Mouse (Mus musculus): Measurements from ENCODE around the gene Rims4. TPM values are rescaled to one million over a fixed set of nuclear protein-coding genes. Genes with fewer than 3 reads are reported as not detected.

Rims4 gene
- polyA plus RNA-seq, 1 experiment from 2014 or later, result 0.26 TPM

DNA sequence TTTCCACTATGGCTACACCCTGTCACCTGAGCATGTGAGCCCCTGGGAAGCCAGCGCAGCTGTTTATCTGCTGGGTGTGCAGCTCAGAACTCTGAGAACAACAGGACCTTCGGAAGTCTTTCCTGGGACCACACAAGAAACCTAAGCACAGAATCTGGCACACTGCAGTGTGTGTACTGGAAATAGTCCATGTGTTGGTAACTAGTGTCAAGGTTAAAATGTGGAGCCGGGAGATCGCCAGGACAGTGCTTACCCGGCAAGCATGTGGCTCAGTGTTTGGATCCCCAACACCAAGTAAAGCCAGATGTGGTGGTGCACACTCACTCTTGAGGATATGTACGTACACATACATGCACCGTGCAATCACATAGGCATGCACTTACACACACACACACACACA, 17.4 kb downstream of the Rims4 start:
- H3K27ac ChIP-seq (ENCODE audit: low read length), result no peak overlapping the region
- H3K4me3 ChIP-seq (ENCODE audit: low read depth, low read length), result no peak overlapping the region
- no peaks in the 10 kb centered on the region for H3K27me3 ChIP-seq (ENCODE audit: control insufficient read depth, insufficient read depth, low read depth, low read length)
- 74% methylated on average over 7 of the region's 7 CpGs for WGBS (ENCODE audit: insufficient replicate concordance)
- H3K4me2 ChIP-seq (ENCODE audit: low read depth, low read length), result no peak overlapping the region
- no peak for ATAC-seq (ENCODE audit: low read depth)
- H3K9ac ChIP-seq (ENCODE audit: low read depth, low read length), result no peak overlapping the region
- H3K36me3 ChIP-seq (ENCODE audit: control insufficient read depth, insufficient read depth), result no peaks in the 10 kb centered on the region
- no peaks in the 10 kb centered on the region for H3K4me1 ChIP-seq (ENCODE audit: control insufficient read depth, low read depth, low read length)
- H3K9me3 ChIP-seq (replicated peaks; ENCODE audit: control insufficient read depth, low read length), result no peaks in the 10 kb centered on the region

DNA sequence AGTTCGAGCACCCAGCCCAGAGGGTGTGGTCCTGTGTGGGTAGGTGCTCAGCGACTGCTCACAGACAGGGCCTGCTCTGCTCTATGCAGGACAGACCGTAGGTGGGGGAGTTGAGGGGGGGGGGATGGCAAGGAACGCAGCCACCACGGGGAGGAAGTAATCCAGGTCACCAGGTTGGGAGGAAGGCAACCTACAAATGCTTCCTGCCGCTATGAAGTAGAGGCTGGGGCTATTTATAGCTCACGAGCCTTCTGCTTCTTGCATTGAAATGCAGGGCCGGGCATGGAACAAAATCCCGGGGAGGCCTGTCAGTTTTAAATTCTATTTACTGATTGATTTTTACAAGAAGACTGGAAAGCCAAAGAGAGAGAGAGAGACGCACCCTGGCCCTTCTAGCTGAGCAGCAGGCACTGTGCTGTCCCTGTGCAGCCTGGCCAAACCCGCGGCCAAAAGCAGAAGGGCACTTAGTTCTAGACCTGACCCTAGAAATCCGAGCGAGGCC, 18.5 kb downstream of the Rims4 start:
- Histone ChIP-seq H3K9ac (ENCODE audit: low read depth, low read length) (no peak overlapping the region), H3K4me1 (ENCODE audit: control insufficient read depth, low read depth, low read length) (no peaks in the 10 kb centered on the region), H3K4me3 (ENCODE audit: low read depth, low read length) (no peak overlapping the region), H3K4me2 (ENCODE audit: low read depth, low read length) (no peak overlapping the region), H3K9me3 (replicated peaks; ENCODE audit: control insufficient read depth, low read length) (no peaks in the 10 kb centered on the region), H3K36me3 (ENCODE audit: control insufficient read depth, insufficient read depth) (no peaks in the 10 kb centered on the region), H3K27ac (ENCODE audit: low read length) (no peak overlapping the region), H3K27me3 (ENCODE audit: control insufficient read depth, insufficient read depth, low read depth, low read length) (no peaks in the 10 kb centered on the region)
- WGBS (ENCODE audit: insufficient replicate concordance), result 28% methylated on average over 14 of the region's 14 CpGs
- no peak for ATAC-seq (ENCODE audit: low read depth)

DNA sequence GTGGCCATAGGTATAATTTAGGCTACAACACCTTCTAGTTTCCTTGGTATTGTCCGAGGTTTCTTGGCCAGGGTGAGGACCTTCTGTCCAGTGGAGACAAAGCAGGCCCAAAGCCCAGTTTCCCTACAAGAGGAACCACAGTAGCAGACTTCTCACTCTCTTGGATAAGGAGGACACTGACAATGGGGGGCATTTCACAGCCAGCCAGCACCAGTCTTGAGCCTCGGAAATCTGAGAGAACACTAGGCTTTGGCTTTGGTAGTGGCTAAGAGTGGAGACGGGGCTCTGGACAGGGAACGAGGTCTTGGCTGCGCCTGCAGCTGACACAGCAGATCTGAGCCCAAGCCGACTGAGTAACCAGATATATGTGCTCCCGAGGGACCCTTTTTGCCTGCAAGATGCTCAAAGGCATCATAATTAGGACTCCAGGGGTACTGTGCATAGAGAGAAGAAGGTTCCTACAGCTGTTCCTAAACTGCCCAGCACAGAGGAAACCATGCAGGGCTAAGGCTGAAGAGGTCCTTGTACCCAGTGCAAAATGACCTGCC, 20.4 kb downstream of the Rims4 start:
- H3K4me3 ChIP-seq (ENCODE audit: low read depth, low read length), result no peak overlapping the region
- no peaks in the 10 kb centered on the region for H3K27me3 ChIP-seq (ENCODE audit: control insufficient read depth, insufficient read depth, low read depth, low read length)
- no peak overlapping the region for H3K27ac ChIP-seq (ENCODE audit: low read length)
- no peaks in the 10 kb centered on the region for H3K36me3 ChIP-seq (ENCODE audit: control insufficient read depth, insufficient read depth)
- no peaks in the 10 kb centered on the region for H3K4me1 ChIP-seq (ENCODE audit: control insufficient read depth, low read depth, low read length)
- H3K9ac ChIP-seq (ENCODE audit: low read depth, low read length), result no peak overlapping the region
- H3K4me2 ChIP-seq (ENCODE audit: low read depth, low read length), result no peak overlapping the region
- ATAC-seq (ENCODE audit: low read depth), result no peak
- no peaks in the 10 kb centered on the region for H3K9me3 ChIP-seq (replicated peaks; ENCODE audit: control insufficient read depth, low read length)
- WGBS (ENCODE audit: insufficient replicate concordance), result 57% methylated on average over 7 of the region's 7 CpGs

DNA sequence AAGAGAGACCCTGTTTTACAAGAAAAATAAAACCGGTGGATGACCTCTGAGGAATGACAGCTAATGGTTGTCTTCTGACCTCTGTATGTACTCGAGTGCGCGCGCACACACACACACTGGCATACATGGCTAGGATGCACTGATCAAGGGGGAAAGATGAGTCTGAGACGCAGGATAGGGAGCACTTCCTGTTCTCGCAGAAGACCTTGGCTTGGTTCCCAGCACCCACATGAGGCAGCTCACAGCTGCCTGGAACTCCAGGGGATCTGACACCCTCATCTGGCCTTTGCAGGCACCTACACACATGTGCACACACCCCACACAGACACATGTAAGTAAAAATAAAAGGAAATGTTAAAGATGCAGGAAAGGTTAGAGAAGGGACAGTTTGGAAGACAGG, 21.5 kb downstream of the Rims4 start:
- no peak overlapping the region for H3K9ac ChIP-seq (ENCODE audit: low read depth, low read length)
- ATAC-seq (ENCODE audit: low read depth), result no peak
- H3K36me3 ChIP-seq (ENCODE audit: control insufficient read depth, insufficient read depth), result no peaks in the 10 kb centered on the region
- no peak overlapping the region for H3K27ac ChIP-seq (ENCODE audit: low read length)
- H3K4me1 ChIP-seq (ENCODE audit: control insufficient read depth, low read depth, low read length), result no peaks in the 10 kb centered on the region
- WGBS (ENCODE audit: insufficient replicate concordance), result 82% methylated on average over 7 of the region's 7 CpGs
- H3K4me2 ChIP-seq (ENCODE audit: low read depth, low read length), result no peak overlapping the region
- no peaks in the 10 kb centered on the region for H3K27me3 ChIP-seq (ENCODE audit: control insufficient read depth, insufficient read depth, low read depth, low read length)
- H3K4me3 ChIP-seq (ENCODE audit: low read depth, low read length), result no peak overlapping the region
- no peaks in the 10 kb centered on the region for H3K9me3 ChIP-seq (replicated peaks; ENCODE audit: control insufficient read depth, low read length)

DNA sequence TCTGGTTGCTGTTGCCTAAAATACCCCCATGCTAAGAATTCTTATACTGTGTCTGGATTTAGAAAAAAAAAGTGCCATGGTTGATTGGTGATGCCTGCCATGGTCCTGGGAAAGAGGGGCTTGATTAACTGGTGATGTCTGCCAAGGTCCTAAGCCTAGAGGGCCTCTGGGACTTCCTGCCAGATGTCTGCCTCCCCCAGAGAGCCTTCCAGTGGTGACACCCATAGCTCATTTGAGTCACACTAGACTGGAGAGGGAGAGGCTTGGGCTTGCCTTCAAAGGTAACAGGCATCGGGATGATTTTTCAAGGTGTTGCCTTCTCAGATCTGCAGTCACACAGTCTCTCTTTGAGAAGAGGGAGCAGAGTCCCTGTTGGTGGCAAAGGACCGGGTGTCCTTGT, 23.3 kb downstream of the Rims4 start:
- Histone ChIP-seq H3K27ac (ENCODE audit: low read length) (no peak overlapping the region), H3K4me1 (ENCODE audit: control insufficient read depth, low read depth, low read length) (no peaks in the 10 kb centered on the region), H3K36me3 (ENCODE audit: control insufficient read depth, insufficient read depth) (no peaks in the 10 kb centered on the region), H3K9me3 (replicated peaks; ENCODE audit: control insufficient read depth, low read length) (no peaks in the 10 kb centered on the region), H3K4me3 (ENCODE audit: low read depth, low read length) (no peak overlapping the region), H3K9ac (ENCODE audit: low read depth, low read length) (no peak overlapping the region), H3K27me3 (ENCODE audit: control insufficient read depth, insufficient read depth, low read depth, low read length) (no peaks in the 10 kb centered on the region), H3K4me2 (ENCODE audit: low read depth, low read length) (no peak overlapping the region)
- WGBS (ENCODE audit: insufficient replicate concordance), result 56% methylated on average over 2 of the region's 2 CpGs
- no peak for ATAC-seq (ENCODE audit: low read depth)

DNA sequence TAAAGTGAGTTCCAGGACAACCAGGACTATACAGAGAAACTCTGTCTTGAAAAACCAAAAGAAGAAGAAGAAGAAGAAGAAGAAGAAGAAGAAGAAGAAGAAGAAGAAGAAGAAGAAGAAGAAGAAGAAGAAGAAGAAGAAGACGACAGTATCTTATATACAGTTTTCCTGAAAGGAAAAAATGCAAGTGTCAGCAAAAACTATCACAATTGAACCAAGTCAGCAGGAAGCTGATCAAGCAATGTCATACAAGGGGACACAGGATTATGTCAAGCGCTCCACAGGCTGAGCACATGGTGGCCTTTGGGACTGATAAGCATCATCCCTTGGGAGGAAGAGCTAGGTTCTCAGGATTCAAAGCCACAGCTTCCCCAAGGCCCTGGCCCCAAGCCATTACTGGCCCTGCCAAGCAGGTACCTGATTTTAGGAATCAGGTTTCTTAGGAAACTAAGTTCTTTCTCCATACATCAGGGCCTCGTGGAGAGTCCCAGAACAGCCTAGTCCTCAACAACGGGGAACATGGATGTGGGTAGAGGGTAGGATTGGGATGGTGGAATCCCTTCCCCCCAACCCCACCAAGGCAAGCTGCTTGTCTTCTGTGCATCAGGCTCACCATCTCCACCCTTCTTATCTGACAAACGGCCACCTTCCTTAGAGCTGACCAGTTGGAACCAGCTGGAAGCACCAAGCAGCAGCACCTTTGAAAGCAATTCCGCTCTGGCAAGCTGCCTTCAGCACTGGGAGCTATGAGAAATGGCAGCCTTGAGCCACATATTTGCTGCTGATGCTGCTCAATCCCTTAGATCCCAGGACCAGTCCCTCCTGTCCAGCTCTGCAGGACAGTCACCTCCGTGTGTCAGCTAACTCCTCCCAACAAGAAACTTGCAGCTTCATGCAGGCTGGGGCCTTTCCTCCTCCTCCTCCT, 24.8 kb downstream of the Rims4 start:
- Histone ChIP-seq H3K9me3 (replicated peaks; ENCODE audit: control insufficient read depth, low read length) (no peaks in the 10 kb centered on the region), H3K9ac (ENCODE audit: low read depth, low read length) (no peak overlapping the region), H3K27ac (ENCODE audit: low read length) (no peak overlapping the region), H3K27me3 (ENCODE audit: control insufficient read depth, insufficient read depth, low read depth, low read length) (no peaks in the 10 kb centered on the region), H3K4me3 (ENCODE audit: low read depth, low read length) (no peak overlapping the region), H3K4me1 (ENCODE audit: control insufficient read depth, low read depth, low read length) (no peaks in the 10 kb centered on the region), H3K4me2 (ENCODE audit: low read depth, low read length) (no peak overlapping the region), H3K36me3 (ENCODE audit: control insufficient read depth, insufficient read depth) (no peaks in the 10 kb centered on the region)
- 41% methylated on average over 7 of the region's 7 CpGs for WGBS (ENCODE audit: insufficient replicate concordance)
- ATAC-seq (ENCODE audit: low read depth), result no peak

DNA sequence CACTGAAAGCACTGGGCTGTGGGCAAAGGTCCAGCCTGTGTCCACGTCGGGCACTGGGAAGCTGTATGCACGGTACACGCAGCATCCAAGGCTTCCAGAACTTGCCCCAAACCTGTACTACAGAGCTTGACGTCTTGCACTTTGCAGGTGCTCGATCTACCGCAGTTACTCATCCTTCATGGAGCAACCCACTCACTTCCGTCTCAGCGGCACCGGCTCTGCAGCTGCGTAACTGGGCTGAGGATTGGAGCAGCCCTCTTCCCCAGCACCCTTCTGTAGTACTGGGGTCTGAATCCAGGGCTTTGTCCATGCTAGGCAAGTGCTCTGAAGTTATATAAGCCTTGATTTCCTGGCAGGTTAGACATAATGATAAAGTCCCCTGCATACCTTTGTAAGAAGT, 27.2 kb downstream of the Rims4 start:
- Histone ChIP-seq H3K9ac (ENCODE audit: low read depth, low read length) (no peak overlapping the region), H3K27me3 (ENCODE audit: control insufficient read depth, insufficient read depth, low read depth, low read length) (no peaks in the 10 kb centered on the region), H3K36me3 (ENCODE audit: control insufficient read depth, insufficient read depth) (no peaks in the 10 kb centered on the region), H3K4me2 (ENCODE audit: low read depth, low read length) (no peak overlapping the region), H3K4me1 (ENCODE audit: control insufficient read depth, low read depth, low read length) (no peaks in the 10 kb centered on the region), H3K27ac (ENCODE audit: low read length) (no peak overlapping the region), H3K4me3 (ENCODE audit: low read depth, low read length) (no peak overlapping the region), H3K9me3 (replicated peaks; ENCODE audit: control insufficient read depth, low read length) (no peaks in the 10 kb centered on the region)
- 66% methylated on average over 11 of the region's 11 CpGs for WGBS (ENCODE audit: insufficient replicate concordance)
- no peak for ATAC-seq (ENCODE audit: low read depth)

DNA sequence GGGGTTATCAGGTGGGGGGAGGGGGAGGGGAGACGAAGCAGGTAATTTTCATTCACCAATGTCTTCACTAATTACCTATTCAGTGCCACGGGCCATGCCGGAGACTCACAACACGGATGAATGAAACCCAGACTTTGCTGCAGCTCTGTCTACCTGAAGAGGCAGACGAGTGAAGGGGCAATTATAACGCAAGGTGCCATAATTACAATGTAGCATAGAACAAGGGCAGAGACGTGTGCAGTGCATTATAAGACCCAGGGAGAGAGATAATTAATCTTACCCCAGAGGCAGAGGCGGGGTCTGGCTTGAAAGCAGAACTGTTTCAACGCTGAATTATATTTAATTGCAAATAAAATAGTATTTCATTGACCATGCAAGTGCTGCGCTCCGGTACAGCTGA, 27.9 kb downstream of the Rims4 start:
- Histone ChIP-seq H3K36me3 (ENCODE audit: control insufficient read depth, insufficient read depth) (no peaks in the 10 kb centered on the region), H3K27me3 (ENCODE audit: control insufficient read depth, insufficient read depth, low read depth, low read length) (no peaks in the 10 kb centered on the region), H3K4me1 (ENCODE audit: control insufficient read depth, low read depth, low read length) (no peaks in the 10 kb centered on the region), H3K4me3 (ENCODE audit: low read depth, low read length) (no peak overlapping the region), H3K9ac (ENCODE audit: low read depth, low read length) (no peak overlapping the region), H3K9me3 (replicated peaks; ENCODE audit: control insufficient read depth, low read length) (no peaks in the 10 kb centered on the region), H3K27ac (ENCODE audit: low read length) (no peak overlapping the region), H3K4me2 (ENCODE audit: low read depth, low read length) (no peak overlapping the region)
- no peak for ATAC-seq (ENCODE audit: low read depth)
- WGBS (ENCODE audit: insufficient replicate concordance), result 68% methylated on average over 11 of the region's 11 CpGs

DNA sequence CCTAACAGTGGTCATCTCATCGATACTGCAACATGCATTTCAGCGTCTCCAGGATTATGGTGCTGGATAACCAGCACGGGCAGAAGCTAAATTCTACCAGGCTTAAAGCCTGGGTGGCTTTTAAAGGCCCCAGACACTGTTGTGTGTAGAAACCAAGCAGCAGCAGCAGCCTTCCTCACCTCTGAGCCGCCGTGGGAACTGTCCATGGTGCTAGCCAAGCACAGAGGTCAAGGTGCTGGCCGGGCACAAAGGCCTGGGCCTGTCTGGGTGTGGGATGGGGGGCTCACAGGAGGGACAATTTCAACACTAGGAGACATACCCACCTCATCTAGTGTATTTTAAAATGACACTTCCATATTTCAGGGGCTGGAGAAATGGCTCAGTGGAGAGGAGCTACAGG, 29.1 kb downstream of the Rims4 start:
- H3K9ac ChIP-seq (ENCODE audit: low read depth, low read length), result no peak overlapping the region
- H3K4me2 ChIP-seq (ENCODE audit: low read depth, low read length), result no peak overlapping the region
- 19% methylated on average over 6 of the region's 6 CpGs for WGBS (ENCODE audit: insufficient replicate concordance)
- H3K36me3 ChIP-seq (ENCODE audit: control insufficient read depth, insufficient read depth), result no peaks in the 10 kb centered on the region
- H3K9me3 ChIP-seq (replicated peaks; ENCODE audit: control insufficient read depth, low read length), result no peaks in the 10 kb centered on the region
- no peaks in the 10 kb centered on the region for H3K27me3 ChIP-seq (ENCODE audit: control insufficient read depth, insufficient read depth, low read depth, low read length)
- ATAC-seq (ENCODE audit: low read depth), result no peak
- no peak overlapping the region for H3K27ac ChIP-seq (ENCODE audit: low read length)
- H3K4me1 ChIP-seq (ENCODE audit: control insufficient read depth, low read depth, low read length), result no peaks in the 10 kb centered on the region
- no peak overlapping the region for H3K4me3 ChIP-seq (ENCODE audit: low read depth, low read length)

Measured in liver, embryonic 16.5 days (tissue).